21 mouse cellular contexts compared by ENCODE assay signal in genomic region chr7:132763351-132763750, GRCm38 (mm10). TPM values are rescaled to one million over a fixed set of nuclear protein-coding genes. Genes with fewer than 3 reads are reported as not detected.
DNase-seq lines count a peak whose midpoint lies in the region; ATAC-seq lines count a peak whose summit lies in the region.
"Had no signal": no experiment of that assay in that cellular context is flagged by ENCODE, and none has a peak within 500 bp of the region (broad histone marks: within the 10 kb centered on the region; RNA-seq: fewer than 3 reads in every experiment).

No protein-coding gene starts in this region.

- ATAC-seq in frontal cortex, adult (ENCODE audit: low TSS enrichment), result peak; percentile 53
- no peak for ATAC-seq in liver, embryonic 16.5 days (ENCODE audit: low read depth)
- ATAC-seq: activated CD4-positive, CD25-positive, alpha-beta regulatory T cell, adult 4 months had no signal

- 85% methylated on average over 6 of the region's 6 CpGs for WGBS in liver, embryonic 16.5 days (ENCODE audit: insufficient replicate concordance)

- H3K27me3 ChIP-seq in liver, embryonic 16.5 days (ENCODE audit: control insufficient read depth, insufficient read depth, low read depth, low read length), result no peaks in the 10 kb centered on the region
- H3K27me3 ChIP-seq: hindbrain, embryonic 13.5 days; lung, embryonic 15.5 days had no signal

- peak overlapping the region; percentile 10 for H3K27ac ChIP-seq in liver, embryonic 16.5 days (ENCODE audit: low read length)
- H3K27ac ChIP-seq: hindbrain, embryonic 13.5 days; lung, embryonic 15.5 days; macrophage; midbrain, embryonic 10.5 days had no signal

- H3K9ac ChIP-seq in liver, embryonic 16.5 days (ENCODE audit: low read depth, low read length), result no peak overlapping the region
- H3K9ac ChIP-seq: hindbrain, embryonic 13.5 days; lung, embryonic 15.5 days had no signal

- DNase-seq in frontal cortex, postnatal 25 days (ENCODE audit: low spot score in 2 of 2), result no peak
- DNase-seq in layer of hippocampus, adult 9-11 months, result peak; percentile 66
- no peak for DNase-seq in layer of hippocampus, postnatal 36 days
- peak; percentile 82 for DNase-seq in right cerebral cortex, adult 18-20 months
- no peak for DNase-seq in right cerebral cortex, postnatal 4 days
- no peak for DNase-seq in adrenal gland, postnatal 4 days (ENCODE audit: low spot score in 2 of 2)
- DNase-seq: adrenal gland, postnatal 10 days; cerebellum, adult 11-12 months; cerebellum, postnatal 25 days; heart, postnatal 14 days; kidney, postnatal 36 days; thymus, postnatal 14 days had no signal

- peaks cover 42% of the 10 kb centered on the region for H3K36me3 ChIP-seq in liver, embryonic 16.5 days (ENCODE audit: control insufficient read depth, insufficient read depth)

- peaks cover 46% of the 10 kb centered on the region for H3K4me1 ChIP-seq in liver, embryonic 16.5 days (ENCODE audit: control insufficient read depth, low read depth, low read length)

- no peak overlapping the region for H3K4me2 ChIP-seq in liver, embryonic 16.5 days (ENCODE audit: low read depth, low read length)
- H3K4me2 ChIP-seq: heart, embryonic 11.5 days; hindbrain, embryonic 13.5 days; lung, embryonic 15.5 days had no signal

- H3K4me3 ChIP-seq in liver, embryonic 16.5 days (ENCODE audit: low read depth, low read length), result no peak overlapping the region
- H3K4me3 ChIP-seq: hindbrain, embryonic 13.5 days; lung, embryonic 15.5 days; midbrain, embryonic 10.5 days had no signal

- H3K9me3 ChIP-seq in liver, embryonic 16.5 days (replicated peaks; ENCODE audit: control insufficient read depth, low read length), result no peaks in the 10 kb centered on the region
- H3K9me3 ChIP-seq: G1E; hindbrain, embryonic 13.5 days; lung, embryonic 15.5 days; midbrain, embryonic 10.5 days had no signal

RNA-seq across cellular contexts. Expression of gene Fam53b, which starts 50.3 kb away (rescaled TPM):
- total RNA-seq in layer of hippocampus, postnatal 36 days (2021), result 10 to 100 TPM; 46.4 to 53.3 TPM
- 25.1 and 29.4 TPM in 2 replicates for polyA plus RNA-seq in liver, embryonic 16.5 days (2015; fragmentation: Nextera tagmentation; extraction: Ambion mirVana)
- 10 to 100 TPM; 69.7 to 74.4 TPM for total RNA-seq in adrenal gland, postnatal 4 days (2021)

Comparison
In these comparisons a context has a peak if more than half of its experiments do, and no peak if none do; other contexts are left out.
1. DNase-seq: peak in layer of hippocampus, adult 9-11 months (single experiment) and right cerebral cortex, adult 18-20 months (single experiment); none in frontal cortex, postnatal 25 days (0 of 2), layer of hippocampus, postnatal 36 days (0 of 2), right cerebral cortex, postnatal 4 days (single experiment) and adrenal gland, postnatal 4 days (0 of 2).